Mouse (Mus musculus) thymus, adult 2 months (tissue): Measurements from ENCODE around the gene Itm2b.

Experiments
- CTCF ChIP-seq: fragments of 200-500 bp; IDR thresholded peaks from 2 replicates; pipeline ENCODE4 v1.5.1; 2012; ENCODE audit warnings: mild to moderate bottlenecking, control low read depth, low read length, moderate library complexity, borderline replicate concordance; ENCODE audit not compliant: control insufficient read depth, poor library complexity, insufficient read depth; ENCODE audit errors: extremely low read depth
- POLR2A ChIP-seq: fragments of 200-500 bp; IDR thresholded peaks from 2 replicates; pipeline ENCODE4 v1.6.1; 2012; ENCODE audit warnings: mild to moderate bottlenecking, low read length, control low read depth, moderate library complexity; ENCODE audit not compliant: control insufficient read depth, poor library complexity, insufficient read depth; ENCODE audit errors: extremely low read depth

GRCm38 (mm10) chr14:73420138-73420745 lies 35.2 kb upstream of the Itm2b start:
- TF ChIP-seq CTCF: no peak
- no peak for TF ChIP-seq POLR2A
